Mouse (Mus musculus): ENCODE measurements around the gene Hectd4.

- TF ChIP-seq CTCF (IDR thresholded peaks at IDR 0.05; ENCODE audit: low read depth): no peak
- TF ChIP-seq EP300 (IDR thresholded peaks at IDR 0.05; ENCODE audit: low read depth): no peak
These were observed 147.2 kb downstream of the Hectd4 start for GRCm38 (mm10) chr5:121367255-121367654.

Data from liver, postnatal 0 days (tissue).